Mouse (Mus musculus) intestine, embryonic 16.5 days (tissue): ENCODE results near the gene Gbp2b. TPM values are rescaled to one million over a fixed set of nuclear protein-coding genes. Genes with fewer than 3 reads are reported as not detected.

Experiments used
- ATAC-seq: fragments of 200-750 bp; cut with Nextera tagmentation; 2 replicates; pipeline ENCODE4 v1.8.0; 2017; ENCODE audit warnings: moderate TSS enrichment, moderate library complexity
- H3K27ac ChIP-seq: fragments of 300-500 bp; sonication (generic); 2 replicates; pipeline ENCODE4 v1.5.1; 2014; ENCODE audit warnings: mild to moderate bottlenecking, low read length
- H3K27me3 ChIP-seq: fragments of 300-500 bp; sonication (generic); replicated peaks from 2 replicates; pipeline ENCODE4 v1.6.1; 2014; ENCODE audit warnings: low read length, control low read depth, mixed read lengths; ENCODE audit not compliant: control insufficient read depth, insufficient read depth
- H3K36me3 ChIP-seq: fragments of 300-500 bp; sonication (generic); 2 replicates; pipeline ENCODE4 v1.6.1; 2014; ENCODE audit warnings: low read length, control low read depth; ENCODE audit not compliant: control insufficient read depth, insufficient read depth
- H3K4me1 ChIP-seq: fragments of 300-500 bp; sonication (generic); 2 replicates; pipeline ENCODE4 v1.6.1; 2014; ENCODE audit warnings: low read length, control low read depth, mixed read lengths; ENCODE audit not compliant: control insufficient read depth, insufficient read depth
- H3K4me2 ChIP-seq: fragments of 300-500 bp; sonication (generic); 2 replicates; pipeline ENCODE4 v1.6.1; 2014; ENCODE audit warnings: low read depth, low read length, control low read depth
- H3K4me3 ChIP-seq: fragments of 300-500 bp; sonication (generic); 2 replicates; pipeline ENCODE4 v1.5.1; 2014; ENCODE audit warnings: mild to moderate bottlenecking, low read length
- H3K9ac ChIP-seq: fragments of 300-500 bp; sonication (generic); 2 replicates; pipeline ENCODE4 v1.6.1; 2014; ENCODE audit warnings: low read depth, low read length
- H3K9me3 ChIP-seq: fragments of 300-500 bp; sonication (generic); 2 replicates; pipeline ENCODE4 v1.6.1; 2016; ENCODE audit warnings: low read length, control low read depth; ENCODE audit not compliant: control insufficient read depth
- WGBS: fragments of 180-500 bp; shearing (Covaris S2); extraction: QIAGEN DNeasy Blood & Tissue Kit; methylation state at CpG from one replicate; pipeline ENCODE4 v1.1.7; 2014; 5-methylcytosine and 5-hydroxymethylcytosine counted together
- polyA plus RNA-seq: library from polyadenylated mRNA; unstranded; fragments of >200 nt; fragmentation: Nextera tagmentation; extraction: Ambion mirVana; gene quantifications from 2 replicates; pipeline ENCODE4 v1.2.1, GENCODE M21; 2015

The Gbp2b gene
- 0.61 and 1.0 TPM in 2 replicates for polyA plus RNA-seq

DNA sequence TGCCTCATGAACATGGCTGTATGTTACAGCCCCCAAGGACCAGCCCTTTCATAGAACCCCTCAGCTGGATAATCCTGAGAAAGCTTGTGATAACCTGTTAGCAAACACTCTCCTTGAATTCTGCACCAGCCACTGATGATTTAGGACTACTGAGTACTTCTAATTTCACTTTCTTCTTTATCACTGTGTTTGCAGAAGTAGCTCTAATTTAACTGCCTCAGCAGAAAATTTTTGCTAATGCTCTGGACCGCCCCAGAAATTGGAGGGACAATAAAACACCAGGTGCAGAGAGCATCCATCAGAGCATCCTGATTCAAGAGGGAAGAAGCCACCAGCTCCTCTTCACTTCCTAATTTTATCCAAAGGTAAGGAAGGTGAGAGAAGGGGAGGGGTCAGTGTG, at the start of gene Gbp2b:
Gene Gbp2b (plus strand): TSS at position 301 of the 400 bp plus-strand sequence.
- no peaks in the 10 kb centered on the region for H3K36me3 ChIP-seq
- H3K4me3 ChIP-seq: no peak within 1 kb of the TSS
- ATAC-seq: no peak
- no peak within 1 kb of the TSS for H3K4me2 ChIP-seq
- no peak within 1 kb of the TSS for H3K27ac ChIP-seq
- H3K9ac ChIP-seq: no peak within 1 kb of the TSS
- no peaks in the 10 kb centered on the region for H3K9me3 ChIP-seq
- no peaks in the 10 kb centered on the region for H3K27me3 ChIP-seq
- WGBS: 69% methylated on average over 1 of the region's 1 CpGs
- no peaks in the 10 kb centered on the region for H3K4me1 ChIP-seq

DNA sequence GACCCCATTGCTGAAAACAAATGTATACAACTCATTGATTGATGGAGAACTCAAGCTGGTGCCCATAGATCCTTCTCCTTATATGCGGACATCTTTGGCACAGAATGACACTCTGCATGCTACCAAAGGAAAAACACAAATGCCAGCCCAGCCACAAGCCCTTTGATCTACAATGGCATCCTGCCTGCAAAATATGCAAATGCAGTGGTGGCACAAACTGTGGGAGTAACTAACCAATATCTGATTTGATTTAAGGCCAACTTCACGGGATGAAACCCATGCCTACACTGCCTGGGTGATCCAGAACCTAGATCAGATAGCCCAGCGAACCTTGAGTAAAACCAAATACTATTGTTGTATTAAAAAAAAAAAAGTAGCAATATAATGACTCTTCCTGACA, 48.0 kb upstream of the Gbp2b start:
- H3K27me3 ChIP-seq: no peaks in the 10 kb centered on the region
- no peaks in the 10 kb centered on the region for H3K4me1 ChIP-seq
- no peak overlapping the region for H3K9ac ChIP-seq
- H3K4me2 ChIP-seq: no peak overlapping the region
- 81% methylated on average over 3 of the region's 3 CpGs for WGBS
- no peak for ATAC-seq
- no peak overlapping the region for H3K27ac ChIP-seq
- no peaks in the 10 kb centered on the region for H3K36me3 ChIP-seq
- H3K9me3 ChIP-seq: no peaks in the 10 kb centered on the region
- H3K4me3 ChIP-seq: no peak overlapping the region

DNA sequence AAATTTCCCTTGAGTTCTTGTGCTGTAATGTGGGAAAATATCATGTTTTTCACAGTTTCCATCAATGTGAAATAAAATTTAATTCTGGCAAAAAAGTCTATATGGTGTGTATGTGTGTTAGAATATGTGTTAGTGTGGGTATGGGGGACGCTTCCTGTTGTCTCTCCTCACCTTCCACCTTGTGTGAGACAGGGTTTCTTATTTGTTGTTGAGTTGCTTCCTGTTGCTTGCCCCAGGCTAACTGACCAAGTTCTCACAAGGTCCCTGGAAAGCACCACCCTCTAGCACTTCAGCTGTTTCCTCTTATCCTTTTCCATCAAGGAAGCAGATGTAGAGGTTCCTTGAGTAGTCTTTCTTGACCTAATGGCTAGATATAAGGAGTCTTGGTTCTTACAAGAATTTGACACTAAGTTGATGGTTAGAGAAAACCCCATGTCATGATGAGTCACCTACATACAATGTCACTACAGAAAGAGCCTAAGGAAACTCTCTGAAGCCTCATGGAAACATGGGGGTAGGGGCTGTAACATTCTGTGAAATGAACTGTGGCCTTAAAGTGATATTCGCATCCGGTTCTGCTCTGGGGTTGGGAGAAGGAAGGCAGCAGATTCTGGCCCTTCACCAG, 44.5 kb upstream of the Gbp2b start:
- no peaks in the 10 kb centered on the region for H3K4me1 ChIP-seq
- H3K9ac ChIP-seq: no peak overlapping the region
- no peaks in the 10 kb centered on the region for H3K36me3 ChIP-seq
- no peaks in the 10 kb centered on the region for H3K27me3 ChIP-seq
- WGBS: 86% methylated on average over 3 of the region's 3 CpGs
- H3K9me3 ChIP-seq: no peaks in the 10 kb centered on the region
- H3K4me2 ChIP-seq: no peak overlapping the region
- H3K27ac ChIP-seq: no peak overlapping the region
- H3K4me3 ChIP-seq: no peak overlapping the region
- no peak for ATAC-seq

DNA sequence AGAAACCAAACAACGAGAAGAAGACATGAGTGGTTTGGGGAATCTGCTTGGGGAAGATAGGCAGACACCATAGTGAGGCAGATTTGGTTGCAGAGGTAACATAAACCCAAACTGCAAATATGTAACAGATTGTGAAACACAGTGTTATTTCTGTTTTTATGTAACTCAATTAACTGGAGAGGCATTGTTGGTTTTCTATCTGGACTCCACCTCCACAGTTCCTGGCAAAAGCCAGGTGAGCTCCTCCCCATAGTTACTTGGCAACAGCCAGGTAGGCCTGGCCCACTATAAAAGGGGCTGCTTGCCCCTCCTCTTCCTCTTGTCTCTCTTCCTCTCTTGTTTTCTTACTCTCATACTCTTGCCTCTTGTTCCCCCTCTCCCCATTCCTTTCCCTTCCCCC, 40.0 kb upstream of the Gbp2b start:
- Histone ChIP-seq H3K36me3 (no peaks in the 10 kb centered on the region), H3K9ac (no peak overlapping the region), H3K27ac (no peak overlapping the region), H3K4me1 (no peaks in the 10 kb centered on the region), H3K4me2 (no peak overlapping the region), H3K4me3 (no peak overlapping the region), H3K9me3 (no peaks in the 10 kb centered on the region), H3K27me3 (no peaks in the 10 kb centered on the region)
- no peak for ATAC-seq
- 76% methylated on average over 1 of the region's 1 CpGs for WGBS

DNA sequence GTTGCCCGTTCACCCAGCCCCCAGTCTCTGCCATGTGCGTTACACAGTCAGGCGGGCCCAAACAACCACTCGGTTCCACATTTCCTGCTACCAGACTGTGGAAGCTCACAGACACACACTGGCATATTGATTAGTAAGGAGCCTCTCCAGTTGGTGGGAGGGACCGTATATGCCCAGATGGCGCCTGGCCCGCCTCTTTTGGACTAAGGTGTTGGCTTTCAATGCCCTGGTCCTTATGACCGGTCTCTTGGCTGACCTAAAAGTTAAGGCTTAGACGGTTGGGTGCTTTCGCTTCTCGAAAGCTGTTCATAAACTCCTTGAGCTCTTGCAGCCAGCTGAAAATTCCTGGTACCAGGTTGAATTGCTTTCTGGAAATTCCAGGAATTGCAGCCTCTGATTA, 39.0 kb upstream of the Gbp2b start:
- no peaks in the 10 kb centered on the region for H3K4me1 ChIP-seq

DNA sequence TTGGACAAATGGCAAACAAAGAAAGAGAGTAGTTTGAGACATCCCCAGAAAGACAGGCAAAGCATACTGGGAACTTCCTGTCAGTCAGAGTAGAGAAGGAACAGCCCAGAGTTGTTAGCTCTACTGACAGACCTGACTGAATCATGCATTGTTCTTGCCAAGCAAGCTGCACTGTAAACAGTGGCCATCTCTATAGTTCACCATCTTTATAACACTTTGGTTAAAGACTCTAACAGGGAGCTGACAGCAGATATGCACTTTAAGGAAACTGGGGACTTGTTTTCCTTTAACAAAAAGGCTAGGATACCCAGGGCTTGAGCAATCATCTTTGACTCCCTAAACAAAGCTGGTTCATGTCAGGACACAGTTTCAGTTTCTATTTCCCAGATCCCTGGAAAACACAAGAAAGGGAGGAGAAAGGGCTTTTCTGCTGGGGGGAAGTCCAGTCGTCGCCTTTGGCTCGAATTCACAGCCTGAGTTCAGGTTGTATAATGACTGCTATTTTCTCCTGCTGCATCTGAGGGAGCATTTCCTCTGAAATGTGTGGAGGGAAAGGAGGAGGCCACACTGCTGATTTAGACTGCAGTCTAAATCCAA, 34.9 kb upstream of the Gbp2b start, which contains the start of gene Gbp3:
Gene Gbp3 (plus strand): TSS at position 395 of the 597 bp plus-strand sequence.
- WGBS: 18% methylated on average over 3 of the region's 3 CpGs
- ATAC-seq: 0 out of 2 replicates have a peak, but pooled peaks have one; percentile 23
- peak within 1 kb of the TSS; percentile 46 for H3K4me3 ChIP-seq
- H3K27ac ChIP-seq: peak within 1 kb of the TSS; percentile 13; the same call in 1 of the 2 replicates
- peak within 1 kb of the TSS; percentile 54 for H3K9ac ChIP-seq
- peak within 1 kb of the TSS; percentile 60 for H3K4me2 ChIP-seq
- H3K4me1 ChIP-seq: no peaks in the 10 kb centered on the region
- H3K36me3 ChIP-seq: no peaks in the 10 kb centered on the region
- no peaks in the 10 kb centered on the region for H3K9me3 ChIP-seq
- no peaks in the 10 kb centered on the region for H3K27me3 ChIP-seq

More for the DNA sequence above, 39.0 kb upstream of the Gbp2b start:
- H3K4me3 ChIP-seq: no peak overlapping the region
- no peaks in the 10 kb centered on the region for H3K27me3 ChIP-seq
- H3K27ac ChIP-seq: no peak overlapping the region
- H3K4me2 ChIP-seq: no peak overlapping the region
- no peak for ATAC-seq
- no peaks in the 10 kb centered on the region for H3K36me3 ChIP-seq
- H3K9me3 ChIP-seq: no peaks in the 10 kb centered on the region
- WGBS: 85% methylated on average over 11 of the region's 11 CpGs
- no peak overlapping the region for H3K9ac ChIP-seq

DNA sequence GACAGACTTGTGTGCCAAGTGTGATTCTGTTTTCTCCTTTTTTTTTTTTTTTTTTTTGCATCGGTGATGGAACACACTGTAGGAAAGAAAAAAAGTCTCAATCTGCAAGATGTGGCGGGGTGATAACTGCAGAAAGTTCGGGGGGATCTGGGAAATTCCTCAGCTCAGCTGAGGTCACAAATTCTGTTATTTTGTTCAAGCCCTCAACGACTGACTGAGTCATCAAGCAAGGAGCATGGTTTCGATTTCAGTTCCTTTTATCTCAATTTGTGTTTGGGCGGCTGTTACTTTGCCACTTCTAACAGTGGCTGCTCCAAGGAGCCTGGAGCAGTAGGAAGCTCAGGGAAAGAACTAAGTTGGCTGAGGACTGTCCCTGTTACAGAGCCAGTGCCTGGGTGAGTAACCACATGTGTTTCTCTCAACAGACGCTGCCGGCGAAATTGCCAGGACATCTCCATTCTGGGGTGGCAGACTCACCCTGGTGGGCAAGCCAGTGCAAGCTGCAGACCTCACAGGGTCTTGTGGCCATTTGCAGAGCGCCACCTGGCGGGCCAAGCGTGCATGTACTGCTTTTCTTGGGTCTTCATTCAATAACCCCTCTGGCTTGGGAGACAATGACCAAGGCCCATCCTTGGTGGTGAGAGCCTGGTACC, 34.2 kb upstream of the Gbp2b start:
- peak; percentile 78 for ATAC-seq
- peak overlapping the region; percentile 60 for H3K4me2 ChIP-seq
- H3K9ac ChIP-seq: peak overlapping the region; percentile 54
- peak overlapping the region; percentile 13; the same call in 1 of the 2 replicates for H3K27ac ChIP-seq
- H3K27me3 ChIP-seq: no peaks in the 10 kb centered on the region
- peak overlapping the region; percentile 46 for H3K4me3 ChIP-seq
- H3K36me3 ChIP-seq: no peaks in the 10 kb centered on the region
- H3K4me1 ChIP-seq: no peaks in the 10 kb centered on the region
- 13% methylated on average over 12 of the region's 12 CpGs for WGBS
- no peaks in the 10 kb centered on the region for H3K9me3 ChIP-seq

DNA sequence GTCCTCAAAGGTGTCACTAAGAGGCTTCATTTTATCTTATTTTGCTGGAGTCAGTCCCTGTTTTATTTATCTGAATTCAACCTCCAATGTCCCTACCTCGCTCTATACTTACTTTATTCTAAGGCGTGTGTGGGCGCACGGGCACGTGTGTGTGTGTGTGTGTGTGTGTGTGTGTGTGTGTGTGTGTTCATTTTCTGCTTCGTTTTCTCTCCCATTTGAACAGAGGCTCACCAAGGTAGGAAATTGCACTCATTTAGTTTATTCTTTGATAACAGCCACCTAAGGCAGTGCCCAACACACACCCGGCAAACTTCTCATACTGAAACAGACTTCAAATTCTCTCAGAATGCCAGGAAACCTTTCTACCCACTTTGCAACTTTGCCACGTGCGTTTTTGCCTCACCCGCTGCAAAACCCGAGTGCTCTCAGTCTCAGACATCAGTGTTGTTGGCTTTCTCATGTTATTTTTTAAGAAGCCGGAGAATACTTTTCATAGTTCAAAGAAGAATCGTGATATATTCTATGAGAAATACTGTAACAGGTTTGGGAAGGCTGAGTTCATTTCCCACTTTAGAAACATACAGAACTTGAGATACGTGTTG, 33.5 kb upstream of the Gbp2b start:
- H3K27me3 ChIP-seq: no peaks in the 10 kb centered on the region
- no peak for ATAC-seq
- no peaks in the 10 kb centered on the region for H3K9me3 ChIP-seq
- 88% methylated on average over 14 of the region's 14 CpGs for WGBS
- H3K27ac ChIP-seq: no peak overlapping the region
- no peaks in the 10 kb centered on the region for H3K36me3 ChIP-seq
- H3K4me1 ChIP-seq: no peaks in the 10 kb centered on the region
- H3K9ac ChIP-seq: no peak overlapping the region
- no peak overlapping the region for H3K4me2 ChIP-seq
- H3K4me3 ChIP-seq: peak overlapping the region; percentile 46; the same call in 1 of the 2 replicates

DNA sequence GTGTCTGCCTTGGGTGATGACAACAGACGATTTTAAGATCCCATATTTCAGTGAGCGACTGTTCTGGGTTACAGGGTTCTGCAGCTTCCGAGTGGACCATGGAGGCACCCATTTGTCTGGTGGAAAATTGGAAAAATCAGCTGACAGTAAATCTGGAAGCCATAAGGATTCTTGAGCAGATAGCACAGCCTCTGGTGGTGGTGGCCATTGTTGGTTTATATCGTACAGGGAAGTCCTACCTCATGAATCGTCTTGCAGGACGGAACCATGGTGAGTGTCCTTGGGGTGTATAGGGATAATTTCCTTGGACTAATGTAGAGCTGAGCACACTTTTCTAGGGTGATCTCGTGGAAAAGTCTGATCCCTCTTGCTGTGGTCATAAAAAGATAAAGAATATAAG, 33.0 kb upstream of the Gbp2b start:
- WGBS: 83% methylated on average over 7 of the region's 7 CpGs
- Histone ChIP-seq H3K27ac (no peak overlapping the region), H3K4me3 (no peak overlapping the region), H3K36me3 (no peaks in the 10 kb centered on the region), H3K4me2 (no peak overlapping the region), H3K9me3 (no peaks in the 10 kb centered on the region), H3K27me3 (no peaks in the 10 kb centered on the region), H3K9ac (no peak overlapping the region), H3K4me1 (no peaks in the 10 kb centered on the region)
- no peak for ATAC-seq
